Mouse (Mus musculus) kidney, embryonic 15.5 days (tissue): Measurements from ENCODE around the gene Phf2. TPM values are rescaled to one million over a fixed set of nuclear protein-coding genes. Genes with fewer than 3 reads are reported as not detected.

Experiments
- ATAC-seq: fragments of 200-750 bp; cut with Nextera tagmentation; replicated peaks from 2 replicates; pipeline ENCODE4 v1.8.0; 2017; ENCODE audit warnings: moderate TSS enrichment; ENCODE audit not compliant: low FRiP score
- H3K27ac ChIP-seq: fragments of 300-500 bp; sonication (generic); 2 replicates; pipeline ENCODE4 v1.5.1; 2015; ENCODE audit warnings: mild to moderate bottlenecking, inconsistent platforms
- H3K27me3 ChIP-seq: fragments of 300-500 bp; sonication (generic); 2 replicates; pipeline ENCODE4 v1.6.1; 2015; ENCODE audit warnings: inconsistent platforms
- H3K36me3 ChIP-seq: fragments of 300-500 bp; sonication (generic); 2 replicates; pipeline ENCODE4 v1.6.1; 2015; ENCODE audit warnings: inconsistent platforms
- H3K4me1 ChIP-seq: fragments of 300-500 bp; sonication (generic); 2 replicates; pipeline ENCODE4 v1.6.1; 2015; ENCODE audit warnings: inconsistent platforms
- H3K4me2 ChIP-seq: fragments of 300-500 bp; sonication (generic); 2 replicates; pipeline ENCODE4 v1.6.1; 2015; ENCODE audit warnings: moderate library complexity, mild to moderate bottlenecking, inconsistent platforms
- H3K4me3 ChIP-seq: fragments of 300-500 bp; sonication (generic); replicated peaks from 2 replicates; pipeline ENCODE4 v1.5.1; 2015; ENCODE audit warnings: mild to moderate bottlenecking, inconsistent platforms
- H3K9ac ChIP-seq: fragments of 300-500 bp; sonication (generic); 2 replicates; pipeline ENCODE4 v1.6.1; 2015; ENCODE audit warnings: mild to moderate bottlenecking, inconsistent platforms
- H3K9me3 ChIP-seq: fragments of 300-500 bp; sonication (generic); replicated peaks from 2 replicates; pipeline ENCODE4 v1.6.1; 2016; ENCODE audit warnings: inconsistent platforms
- WGBS: fragments of 180-500 bp; shearing (Covaris S2); methylation state at CpG from one replicate; pipeline ENCODE4 v1.1.7; 2015; ENCODE audit warnings: mixed read lengths; 5-methylcytosine and 5-hydroxymethylcytosine counted together
- polyA plus RNA-seq: library from polyadenylated mRNA; unstranded; fragments of >200 nt; fragmentation: Nextera tagmentation; extraction: Ambion mirVana; gene quantifications from 2 replicates; pipeline ENCODE4 v1.2.1, GENCODE M21; 2015

Phf2 gene
- polyA plus RNA-seq, 1 experiment from 2014 or later: 7.8 TPM

DNA sequence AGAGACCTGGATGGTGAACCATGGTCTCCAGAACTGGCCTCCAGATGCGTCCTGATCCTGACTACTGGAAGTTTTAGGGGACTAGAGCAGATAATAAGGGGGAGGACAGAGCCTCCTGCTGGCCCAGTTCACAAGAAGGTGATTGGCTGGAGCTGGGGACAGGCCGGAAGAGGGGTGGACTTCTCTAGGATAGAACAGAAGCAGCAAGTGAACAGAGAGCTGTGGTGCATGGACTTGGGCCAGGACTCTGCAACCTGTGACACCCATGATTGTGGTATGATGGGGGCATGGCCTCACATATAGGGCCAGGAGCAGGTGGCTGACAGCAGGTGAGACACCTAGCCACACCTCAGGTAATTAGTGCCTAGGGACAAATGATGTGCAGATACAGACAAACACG is 17.0 kb downstream of the Phf2 start:
- WGBS: 59% methylated on average over 3 of the region's 3 CpGs
- Histone ChIP-seq H3K9ac (no peak overlapping the region), H3K4me1 (peaks cover 48% of the 10 kb centered on the region), H3K36me3 (no peaks in the 10 kb centered on the region), H3K4me3 (no peak overlapping the region), H3K9me3 (no peaks in the 10 kb centered on the region), H3K27me3 (no peaks in the 10 kb centered on the region), H3K4me2 (no peak overlapping the region), H3K27ac (no peak overlapping the region)
- ATAC-seq: no peak

DNA sequence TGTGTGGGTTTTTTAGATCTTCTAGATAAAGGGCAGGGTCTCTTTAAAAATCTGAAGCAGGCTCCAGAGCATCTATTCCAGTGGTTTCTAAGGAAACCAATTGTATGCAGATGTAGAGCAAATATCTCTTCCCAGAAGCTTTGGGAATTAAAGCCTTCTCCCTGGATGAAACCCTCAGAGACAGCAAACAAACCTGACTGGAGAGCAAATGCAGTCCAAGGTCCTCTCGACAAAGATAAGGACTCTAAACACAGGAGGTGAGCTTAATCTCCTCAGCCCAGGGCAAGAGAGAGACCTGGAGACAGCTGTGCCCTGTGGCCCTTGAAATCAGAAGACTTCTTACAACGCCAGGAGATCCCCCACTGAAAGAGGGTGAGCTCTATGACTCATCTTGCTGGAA is 17.4 kb downstream of the Phf2 start:
- H3K4me3 ChIP-seq: no peak overlapping the region
- H3K36me3 ChIP-seq: no peaks in the 10 kb centered on the region
- H3K4me2 ChIP-seq: no peak overlapping the region
- H3K9me3 ChIP-seq: no peaks in the 10 kb centered on the region
- no peaks in the 10 kb centered on the region for H3K27me3 ChIP-seq
- WGBS: 31% methylated on average over 2 of the region's 2 CpGs
- H3K27ac ChIP-seq: no peak overlapping the region
- H3K9ac ChIP-seq: no peak overlapping the region
- peaks cover 43% of the 10 kb centered on the region for H3K4me1 ChIP-seq
- ATAC-seq: no peak

DNA sequence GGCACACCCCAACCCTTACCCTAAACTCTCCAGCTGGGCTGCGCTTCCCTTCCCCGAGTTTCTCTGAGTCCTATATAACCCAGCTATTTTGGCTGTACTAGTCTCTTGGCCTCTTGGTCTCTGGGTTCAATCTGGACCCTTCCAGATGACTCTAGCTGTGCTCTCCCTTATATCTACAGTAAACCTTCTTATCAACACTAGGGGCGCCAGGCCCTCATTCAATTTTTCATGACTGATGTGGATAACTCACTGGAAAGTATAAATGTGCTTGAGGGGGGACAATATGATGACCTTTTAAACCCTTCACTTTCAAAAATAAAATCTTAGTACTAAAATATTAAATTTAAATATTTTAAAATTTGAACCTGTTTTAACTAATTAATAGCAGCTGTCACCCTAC is 18.1 kb downstream of the Phf2 start:
- Histone ChIP-seq H3K4me3 (no peak overlapping the region), H3K9ac (no peak overlapping the region), H3K9me3 (no peaks in the 10 kb centered on the region), H3K36me3 (no peaks in the 10 kb centered on the region), H3K4me1 (peaks cover 37% of the 10 kb centered on the region), H3K27me3 (no peaks in the 10 kb centered on the region), H3K27ac (no peak overlapping the region), H3K4me2 (no peak overlapping the region)
- 74% methylated on average over 3 of the region's 3 CpGs for WGBS
- no peak for ATAC-seq

DNA sequence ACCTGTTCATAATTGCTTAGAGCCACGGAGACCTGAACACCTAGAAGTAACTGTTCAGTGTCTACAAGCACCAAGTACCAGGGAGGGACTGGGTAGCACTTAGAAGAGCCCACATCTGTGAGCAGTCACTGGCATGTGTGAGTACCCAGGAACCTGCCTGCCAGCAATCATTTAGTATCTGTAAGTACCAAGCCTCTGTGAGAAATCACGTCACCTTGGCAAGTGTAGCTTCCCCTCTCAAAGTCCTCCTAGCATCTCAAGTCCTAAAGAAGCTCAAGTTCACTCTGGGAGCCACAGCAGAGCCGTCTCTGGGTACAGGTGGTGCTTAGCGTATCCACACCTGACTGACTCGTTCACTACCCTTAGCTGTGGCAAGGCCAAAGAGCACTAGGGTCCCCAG is 19.2 kb downstream of the Phf2 start:
- no peak overlapping the region for H3K4me3 ChIP-seq
- H3K4me1 ChIP-seq: peaks cover 30% of the 10 kb centered on the region
- no peak overlapping the region for H3K4me2 ChIP-seq
- H3K27me3 ChIP-seq: no peaks in the 10 kb centered on the region
- no peak overlapping the region for H3K9ac ChIP-seq
- ATAC-seq: no peak
- WGBS: 87% methylated on average over 5 of the region's 5 CpGs
- no peaks in the 10 kb centered on the region for H3K9me3 ChIP-seq
- no peaks in the 10 kb centered on the region for H3K36me3 ChIP-seq
- no peak overlapping the region for H3K27ac ChIP-seq

DNA sequence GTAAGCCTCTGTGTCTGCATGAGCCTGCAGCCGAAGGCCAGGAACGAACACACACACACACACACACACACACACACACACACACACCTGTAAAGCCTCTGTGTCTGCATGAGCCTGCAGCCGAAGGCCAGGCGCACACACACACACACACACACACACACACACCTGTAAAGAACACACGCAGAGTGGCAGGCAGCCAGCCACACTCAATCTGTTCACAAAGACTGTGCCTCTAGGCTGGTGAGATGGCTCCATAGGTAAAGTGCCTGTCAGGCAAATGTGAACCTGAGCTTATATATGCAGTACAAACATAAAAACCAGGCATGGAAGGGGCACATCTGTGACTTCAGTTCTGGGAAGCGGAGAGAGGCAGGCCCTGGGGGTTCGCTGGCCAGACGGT is 20.1 kb downstream of the Phf2 start:
- H3K9ac ChIP-seq: no peak overlapping the region
- peaks cover 30% of the 10 kb centered on the region for H3K4me1 ChIP-seq
- H3K27me3 ChIP-seq: no peaks in the 10 kb centered on the region
- no peak overlapping the region for H3K4me3 ChIP-seq
- H3K36me3 ChIP-seq: no peaks in the 10 kb centered on the region
- no peak for ATAC-seq
- WGBS: 81% methylated on average over 8 of the region's 8 CpGs
- no peak overlapping the region for H3K4me2 ChIP-seq
- no peaks in the 10 kb centered on the region for H3K9me3 ChIP-seq
- H3K27ac ChIP-seq: no peak overlapping the region

DNA sequence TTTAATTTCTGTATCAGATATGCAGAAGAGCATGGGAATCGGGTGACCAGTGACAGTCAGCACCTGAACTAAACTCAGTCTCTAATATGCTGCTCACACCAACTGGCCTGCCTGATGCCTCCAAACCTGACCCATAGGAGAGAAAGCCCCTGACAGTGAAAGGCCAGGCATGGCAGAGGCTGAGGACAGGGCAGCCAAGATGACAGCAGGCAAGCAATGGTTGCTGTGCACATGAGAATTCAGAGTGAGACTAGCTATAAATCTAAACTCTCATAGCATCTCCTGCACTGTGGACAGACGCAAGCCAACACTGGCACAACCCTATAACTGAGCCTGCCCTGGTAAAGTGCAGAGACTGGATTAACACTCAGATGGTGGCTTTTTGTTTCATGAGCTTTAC is 20.6 kb downstream of the Phf2 start:
- no peaks in the 10 kb centered on the region for H3K9me3 ChIP-seq
- no peak overlapping the region for H3K4me3 ChIP-seq
- no peak overlapping the region for H3K4me2 ChIP-seq
- H3K36me3 ChIP-seq: no peaks in the 10 kb centered on the region
- H3K27me3 ChIP-seq: no peaks in the 10 kb centered on the region
- 70% methylated on average over 2 of the region's 2 CpGs for WGBS
- no peak for ATAC-seq
- H3K27ac ChIP-seq: no peak overlapping the region
- H3K9ac ChIP-seq: no peak overlapping the region
- H3K4me1 ChIP-seq: peaks cover 30% of the 10 kb centered on the region

DNA sequence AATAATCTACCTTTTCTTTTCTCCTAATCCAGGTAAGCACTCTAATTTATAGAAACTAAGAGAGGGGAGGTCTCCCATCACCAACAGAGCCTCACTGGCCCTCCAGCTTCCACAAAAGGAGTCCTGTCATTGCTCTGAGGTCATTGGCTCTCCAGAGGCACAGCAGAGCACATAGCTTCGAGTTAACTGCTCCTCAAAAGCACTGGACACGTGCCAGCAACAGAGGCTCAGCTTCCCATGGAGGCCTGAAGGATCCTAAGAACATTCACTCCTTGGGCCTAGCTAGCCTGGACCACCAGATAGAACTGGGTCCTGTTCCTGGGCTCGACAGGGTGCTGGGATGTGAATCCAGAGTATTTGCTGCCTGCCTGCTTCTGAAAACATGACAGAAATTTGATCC is 21.8 kb downstream of the Phf2 start:
- H3K27me3 ChIP-seq: no peaks in the 10 kb centered on the region
- WGBS: 21% methylated on average over 3 of the region's 3 CpGs
- no peaks in the 10 kb centered on the region for H3K36me3 ChIP-seq
- no peak overlapping the region for H3K4me3 ChIP-seq
- H3K9ac ChIP-seq: no peak overlapping the region
- no peak overlapping the region for H3K27ac ChIP-seq
- ATAC-seq: no peak
- H3K4me1 ChIP-seq: peaks cover 29% of the 10 kb centered on the region
- no peak overlapping the region for H3K4me2 ChIP-seq
- no peaks in the 10 kb centered on the region for H3K9me3 ChIP-seq

DNA sequence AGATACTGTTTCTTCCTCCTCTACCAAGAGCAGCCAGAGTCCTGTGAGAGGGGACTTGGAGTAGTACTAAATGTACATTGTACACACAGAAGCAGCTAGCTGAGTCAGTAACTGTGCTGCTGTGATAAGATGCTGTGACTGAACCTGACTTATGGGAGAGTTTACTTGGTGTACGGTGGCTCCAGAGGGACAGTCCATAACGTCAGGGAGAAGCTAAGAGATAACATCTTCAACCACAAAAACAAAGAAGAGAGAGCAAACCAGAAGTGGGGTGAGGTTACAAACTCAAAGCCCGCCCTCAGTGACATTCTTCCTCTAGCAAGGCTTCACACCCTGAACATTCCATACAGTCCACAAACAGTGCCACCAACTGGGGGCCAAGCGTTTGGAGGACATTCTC is 25.6 kb downstream of the Phf2 start:
- H3K4me3 ChIP-seq: no peak overlapping the region
- no peak for ATAC-seq
- H3K9me3 ChIP-seq: no peaks in the 10 kb centered on the region
- H3K27ac ChIP-seq: no peak overlapping the region
- H3K27me3 ChIP-seq: no peaks in the 10 kb centered on the region
- peaks cover 18% of the 10 kb centered on the region for H3K4me1 ChIP-seq
- H3K9ac ChIP-seq: no peak overlapping the region
- no peak overlapping the region for H3K4me2 ChIP-seq
- no peaks in the 10 kb centered on the region for H3K36me3 ChIP-seq
- WGBS: 53% methylated on average over 4 of the region's 4 CpGs

DNA sequence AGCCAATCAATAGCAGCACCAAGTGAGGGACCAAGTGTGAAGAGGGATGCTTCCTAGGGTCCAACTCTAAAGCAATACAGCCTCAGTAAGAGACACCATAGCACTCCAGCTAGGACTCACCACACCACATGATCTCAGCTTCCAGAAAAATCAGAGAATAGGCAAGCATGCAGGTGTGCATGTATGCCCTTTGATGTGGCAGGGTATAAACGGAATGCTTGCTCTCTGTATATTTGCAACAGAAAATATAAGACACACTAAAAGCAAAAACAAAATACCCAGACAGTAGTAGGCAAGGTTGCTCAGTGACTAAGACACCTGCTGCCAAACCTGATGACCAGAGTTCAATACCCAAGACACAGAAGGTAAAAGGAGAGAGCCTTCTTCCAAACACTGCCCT is 27.4 kb downstream of the Phf2 start:
- Histone ChIP-seq H3K36me3 (no peaks in the 10 kb centered on the region), H3K4me1 (peaks cover 10% of the 10 kb centered on the region)
- WGBS: 84% methylated on average over 1 of the region's 1 CpGs

DNA sequence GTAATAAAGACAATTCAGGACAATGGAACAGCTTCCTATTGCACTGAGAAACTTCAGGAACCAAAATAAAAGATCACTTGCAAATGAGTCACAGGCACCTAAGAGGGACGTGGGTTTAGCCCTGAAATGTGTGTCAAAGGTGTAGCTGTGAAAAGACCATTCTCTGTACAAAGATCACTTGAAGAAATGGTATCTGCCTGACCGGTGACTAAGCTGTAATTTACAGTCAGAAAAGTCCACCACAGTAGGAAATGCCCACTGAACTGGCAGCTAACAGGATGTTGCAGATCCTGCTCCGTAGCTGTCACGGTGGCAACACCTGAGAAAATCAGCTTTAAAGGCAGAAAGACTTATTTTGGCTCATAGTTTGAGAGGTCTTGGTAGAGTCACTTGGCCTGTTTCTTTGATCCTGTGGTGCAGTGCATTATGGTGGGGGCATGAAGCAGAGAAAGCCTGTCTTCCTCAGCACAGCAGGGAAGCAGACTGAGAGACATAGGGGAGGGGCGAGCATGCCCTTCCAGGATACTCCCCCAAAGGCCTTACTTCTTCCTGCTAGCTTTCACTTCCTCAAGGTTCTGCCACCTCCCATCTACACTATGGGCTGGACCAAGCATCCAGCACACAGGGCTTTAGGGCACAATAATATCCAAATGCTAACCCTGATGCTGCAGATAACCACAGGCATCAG is 28.9 kb downstream of the Phf2 start:
- Histone ChIP-seq H3K27ac (0 out of 2 replicates have a peak overlapping the region, but pooled peaks have one; percentile 22), H3K4me1 (peaks cover 10% of the 10 kb centered on the region), H3K4me2 (no peak overlapping the region), H3K36me3 (no peaks in the 10 kb centered on the region), H3K9me3 (no peaks in the 10 kb centered on the region), H3K27me3 (no peaks in the 10 kb centered on the region), H3K4me3 (no peak overlapping the region), H3K9ac (no peak overlapping the region)
- ATAC-seq: no peak
- WGBS: 59% methylated on average over 5 of the region's 5 CpGs

More for the DNA sequence above, 27.4 kb downstream of the Phf2 start:
- H3K27ac ChIP-seq: no peak overlapping the region
- H3K9ac ChIP-seq: no peak overlapping the region
- no peak overlapping the region for H3K4me2 ChIP-seq
- no peaks in the 10 kb centered on the region for H3K9me3 ChIP-seq
- no peak overlapping the region for H3K4me3 ChIP-seq
- H3K27me3 ChIP-seq: no peaks in the 10 kb centered on the region
- ATAC-seq: no peak

DNA sequence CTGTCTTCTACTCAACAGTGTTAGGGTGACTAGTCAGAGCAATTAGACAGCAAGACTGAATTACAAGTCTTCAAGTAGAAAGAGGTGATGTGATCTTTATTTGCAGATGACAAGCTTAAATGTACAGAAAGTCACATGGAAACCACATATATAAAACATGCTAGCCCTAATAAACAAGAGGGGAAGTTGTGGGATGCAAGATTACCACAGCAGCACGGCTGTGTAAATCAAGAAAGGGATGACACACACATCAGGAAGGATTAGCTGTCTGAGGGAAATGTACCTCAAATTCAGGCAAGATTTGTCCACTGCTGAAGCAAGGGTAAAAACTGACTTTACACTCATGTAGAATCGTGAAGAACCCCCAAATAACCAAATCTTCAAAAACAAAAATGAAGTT is 32.6 kb downstream of the Phf2 start:
- no peak for ATAC-seq
- Histone ChIP-seq H3K27ac (no peak overlapping the region), H3K36me3 (0 out of 2 replicates have a peak, but pooled peaks cover 7% of the 10 kb centered on the region), H3K4me3 (no peak overlapping the region), H3K4me1 (peaks cover 19% of the 10 kb centered on the region), H3K9ac (no peak overlapping the region), H3K4me2 (no peak overlapping the region), H3K9me3 (no peaks in the 10 kb centered on the region), H3K27me3 (no peaks in the 10 kb centered on the region)
- 77% methylated on average over 2 of the region's 2 CpGs for WGBS

DNA sequence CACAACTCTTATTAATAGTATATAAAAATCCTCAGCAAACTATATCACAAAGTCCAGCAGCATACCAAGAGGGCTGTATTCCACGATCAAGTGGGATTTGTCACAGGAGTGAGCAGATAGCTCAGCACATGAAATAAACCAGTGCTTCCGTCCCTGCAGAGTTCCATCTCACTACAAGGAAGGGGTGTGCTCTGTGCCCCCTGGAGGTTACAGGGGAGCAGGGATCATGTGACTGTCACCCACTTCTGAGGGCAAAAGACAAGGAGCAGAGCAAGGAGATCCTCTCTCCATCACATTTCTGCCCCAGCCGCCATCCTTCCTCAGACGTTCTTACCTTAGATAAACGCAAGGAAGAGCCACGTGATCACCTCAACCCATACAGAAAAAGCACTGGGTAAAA is 33.4 kb downstream of the Phf2 start:
- Histone ChIP-seq H3K27me3 (no peaks in the 10 kb centered on the region), H3K4me1 (peaks cover 19% of the 10 kb centered on the region), H3K9me3 (no peaks in the 10 kb centered on the region), H3K36me3 (peaks cover 10% of the 10 kb centered on the region; the same call in 1 of the 2 replicates), H3K4me2 (no peak overlapping the region), H3K27ac (no peak overlapping the region), H3K9ac (no peak overlapping the region), H3K4me3 (no peak overlapping the region)
- 83% methylated on average over 6 of the region's 6 CpGs for WGBS
- ATAC-seq: no peak
